Comparison of ENCODE assay signal across 8 mouse cellular contexts in genomic region chr14:25474017-25474416, GRCm38 (mm10). TPM values are rescaled to one million over a fixed set of nuclear protein-coding genes. Genes with fewer than 3 reads are reported as not detected.
DNase-seq lines count a peak whose midpoint lies in the region; ATAC-seq and TF ChIP-seq lines count a peak whose summit lies in the region.
"Had no signal": no experiment of that assay in that cellular context is flagged by ENCODE, and none has a peak within 500 bp of the region (broad histone marks: within the 10 kb centered on the region; RNA-seq: fewer than 3 reads in every experiment).

No protein-coding gene starts in this region.

- no peaks in the 10 kb centered on the region for H3K27me3 ChIP-seq in hindbrain, embryonic 10.5 days (ENCODE audit: insufficient read depth, poor library complexity, severe bottlenecking)
- no peaks in the 10 kb centered on the region for H3K27me3 ChIP-seq in hindbrain, embryonic 16.5 days (replicated peaks; ENCODE audit: control insufficient read depth, insufficient read depth, low read length)
- H3K27me3 ChIP-seq in midbrain, embryonic 13.5 days, result no peaks in the 10 kb centered on the region
- no peaks in the 10 kb centered on the region for H3K27me3 ChIP-seq in midbrain, embryonic 15.5 days (replicated peaks)
- H3K27me3 ChIP-seq in intestine, embryonic 16.5 days (replicated peaks; ENCODE audit: control insufficient read depth, insufficient read depth, low read length), result no peaks in the 10 kb centered on the region
- no peaks in the 10 kb centered on the region for H3K27me3 ChIP-seq in stomach, postnatal 0 days (ENCODE audit: control insufficient read depth, insufficient read depth, low read length)

- no peak for TF ChIP-seq EP300 in stomach, postnatal 0 days (optimal IDR thresholded peaks at IDR 0.05)

- no peaks in the 10 kb centered on the region for H3K9me3 ChIP-seq in hindbrain, embryonic 10.5 days
- H3K9me3 ChIP-seq in hindbrain, embryonic 16.5 days (ENCODE audit: control insufficient read depth, low read length), result no peaks in the 10 kb centered on the region
- H3K9me3 ChIP-seq in midbrain, embryonic 13.5 days, result no peaks in the 10 kb centered on the region
- no peaks in the 10 kb centered on the region for H3K9me3 ChIP-seq in midbrain, embryonic 15.5 days
- no peaks in the 10 kb centered on the region for H3K9me3 ChIP-seq in intestine, embryonic 16.5 days (ENCODE audit: control insufficient read depth, low read length)
- no peaks in the 10 kb centered on the region for H3K9me3 ChIP-seq in stomach, postnatal 0 days (ENCODE audit: control insufficient read depth, low read length)

- H3K4me3 ChIP-seq in hindbrain, embryonic 10.5 days, result no peak overlapping the region
- H3K4me3 ChIP-seq in hindbrain, embryonic 16.5 days (ENCODE audit: low read length), result no peak overlapping the region
- H3K4me3 ChIP-seq in midbrain, embryonic 13.5 days (replicated peaks), result no peak overlapping the region
- H3K4me3 ChIP-seq in midbrain, embryonic 15.5 days, result no peak overlapping the region
- no peak overlapping the region for H3K4me3 ChIP-seq in intestine, embryonic 16.5 days (ENCODE audit: low read length)
- H3K4me3 ChIP-seq in stomach, postnatal 0 days (ENCODE audit: low read depth, low read length), result no peak overlapping the region

- 67% methylated on average over 5 of the region's 5 CpGs for WGBS in hindbrain, embryonic 10.5 days
- WGBS in hindbrain, embryonic 16.5 days, result 29% methylated on average over 5 of the region's 5 CpGs
- 53% methylated on average over 5 of the region's 5 CpGs for WGBS in midbrain, embryonic 13.5 days
- WGBS in midbrain, embryonic 15.5 days, result 44% methylated on average over 5 of the region's 5 CpGs
- 42% methylated on average over 5 of the region's 5 CpGs for WGBS in intestine, embryonic 16.5 days
- 48% methylated on average over 5 of the region's 5 CpGs for WGBS in stomach, postnatal 0 days

- TF ChIP-seq CTCF in stomach, postnatal 0 days (IDR thresholded peaks at IDR 0.05; ENCODE audit: low read depth), result no peak

- DNase-seq in hindbrain, embryonic 10.5 days (ENCODE audit: low spot score), result no peak
- no peak for DNase-seq in stomach, postnatal 0 days (ENCODE audit: low spot score)
- no peak for DNase-seq in urinary bladder, postnatal 25 days (ENCODE audit: low spot score)
- DNase-seq: adrenal gland, postnatal 36 days had no signal

- ATAC-seq in hindbrain, embryonic 16.5 days, result no peak
- ATAC-seq in midbrain, embryonic 13.5 days, result no peak
- ATAC-seq in midbrain, embryonic 15.5 days (replicated peaks), result no peak
- peak; percentile 47; the same call in 1 of the 2 replicates for ATAC-seq in intestine, embryonic 16.5 days
- no peak for ATAC-seq in stomach, postnatal 0 days (ENCODE audit: low FRiP score, low TSS enrichment)

- no peak overlapping the region for H3K9ac ChIP-seq in hindbrain, embryonic 16.5 days (ENCODE audit: low read depth, low read length)
- H3K9ac ChIP-seq in midbrain, embryonic 13.5 days (replicated peaks), result no peak overlapping the region
- no peak overlapping the region for H3K9ac ChIP-seq in midbrain, embryonic 15.5 days
- no peak overlapping the region for H3K9ac ChIP-seq in intestine, embryonic 16.5 days (ENCODE audit: low read depth, low read length)
- no peak overlapping the region for H3K9ac ChIP-seq in stomach, postnatal 0 days (ENCODE audit: low read length)

- H3K4me1 ChIP-seq in hindbrain, embryonic 10.5 days (replicated peaks), result peaks cover 100% of the 10 kb centered on the region
- H3K4me1 ChIP-seq in hindbrain, embryonic 16.5 days (ENCODE audit: control insufficient read depth, insufficient read depth, low read depth, low read length), result peaks cover 89% of the 10 kb centered on the region
- peaks cover 100% of the 10 kb centered on the region for H3K4me1 ChIP-seq in midbrain, embryonic 13.5 days (replicated peaks)
- peaks cover 99% of the 10 kb centered on the region for H3K4me1 ChIP-seq in midbrain, embryonic 15.5 days
- peaks cover 79% of the 10 kb centered on the region for H3K4me1 ChIP-seq in intestine, embryonic 16.5 days (ENCODE audit: control insufficient read depth, insufficient read depth, low read length)
- H3K4me1 ChIP-seq in stomach, postnatal 0 days (replicated peaks; ENCODE audit: control insufficient read depth, insufficient read depth), result peaks cover 23% of the 10 kb centered on the region

- H3K27ac ChIP-seq in hindbrain, embryonic 10.5 days, result peak overlapping the region; percentile 71; the same call in 1 of the 2 replicates
- H3K27ac ChIP-seq in hindbrain, embryonic 16.5 days (ENCODE audit: low read depth, low read length), result no peak overlapping the region
- peak overlapping the region; percentile 54; the same call in 1 of the 2 replicates for H3K27ac ChIP-seq in midbrain, embryonic 13.5 days
- no peak overlapping the region for H3K27ac ChIP-seq in midbrain, embryonic 15.5 days
- peak overlapping the region; percentile 85 for H3K27ac ChIP-seq in intestine, embryonic 16.5 days (ENCODE audit: low read length)
- peak overlapping the region; percentile 70 for H3K27ac ChIP-seq in stomach, postnatal 0 days (replicated peaks)

- no peak overlapping the region for H3K4me2 ChIP-seq in hindbrain, embryonic 16.5 days (ENCODE audit: low read length)
- no peak overlapping the region for H3K4me2 ChIP-seq in midbrain, embryonic 13.5 days (replicated peaks)
- no peak overlapping the region for H3K4me2 ChIP-seq in midbrain, embryonic 15.5 days
- H3K4me2 ChIP-seq in intestine, embryonic 16.5 days (ENCODE audit: low read depth, low read length), result no peak overlapping the region
- H3K4me2 ChIP-seq in stomach, postnatal 0 days (replicated peaks; ENCODE audit: low read depth), result no peak overlapping the region

- H3K36me3 ChIP-seq in hindbrain, embryonic 10.5 days, result peaks cover 30% of the 10 kb centered on the region; the same call in 1 of the 2 replicates
- no peaks in the 10 kb centered on the region for H3K36me3 ChIP-seq in hindbrain, embryonic 16.5 days (ENCODE audit: control insufficient read depth, insufficient read depth, low read length)
- peaks cover 4% of the 10 kb centered on the region; the same call in 1 of the 2 replicates for H3K36me3 ChIP-seq in midbrain, embryonic 13.5 days
- H3K36me3 ChIP-seq in midbrain, embryonic 15.5 days (replicated peaks), result no peaks in the 10 kb centered on the region
- H3K36me3 ChIP-seq in intestine, embryonic 16.5 days (ENCODE audit: control insufficient read depth, insufficient read depth, low read length), result no peaks in the 10 kb centered on the region
- peaks cover 2% of the 10 kb centered on the region; the same call in 1 of the 2 replicates for H3K36me3 ChIP-seq in stomach, postnatal 0 days (ENCODE audit: control insufficient read depth, insufficient read depth, low read length)

RNA-seq across cellular contexts. Expression of gene Zmiz1, which starts 15.0 kb away (rescaled TPM):
- polyA plus RNA-seq in hindbrain, embryonic 10.5 days (2016; fragmentation: Nextera tagmentation; extraction: Ambion mirVana), result 44.4 and 60.1 TPM in 2 replicates
- 50.4 and 55.0 TPM in 2 replicates for polyA plus RNA-seq in hindbrain, embryonic 16.5 days (2015; fragmentation: Nextera tagmentation; extraction: Ambion mirVana)
- 68.8 and 80.3 TPM in 2 replicates for polyA plus RNA-seq in midbrain, embryonic 13.5 days (2015; fragmentation: Nextera tagmentation; extraction: Ambion mirVana)
- 77.3 and 78.8 TPM in 2 replicates for polyA plus RNA-seq in midbrain, embryonic 15.5 days (2015; fragmentation: Nextera tagmentation; extraction: Ambion mirVana)
- polyA plus RNA-seq in intestine, embryonic 16.5 days (2015; fragmentation: Nextera tagmentation; extraction: Ambion mirVana), result 21.2 and 22.3 TPM in 2 replicates
- 13.0 and 13.8 TPM in 2 replicates for polyA plus RNA-seq in stomach, postnatal 0 days (2015; fragmentation: Nextera tagmentation; extraction: Ambion mirVana)

Comparison
In these comparisons a context has a peak if more than half of its experiments do, and no peak if none do; other contexts are left out.
1. H3K27ac ChIP-seq: peak in hindbrain, embryonic 10.5 days (single experiment), midbrain, embryonic 13.5 days (single experiment), intestine, embryonic 16.5 days (single experiment) and stomach, postnatal 0 days (single experiment); none in hindbrain, embryonic 16.5 days (single experiment) and midbrain, embryonic 15.5 days (single experiment).